Mouse (Mus musculus) erythroblast, embryonic 14.5 days (primary cell): ENCODE data around the gene Dido1. TPM values are rescaled to one million over a fixed set of nuclear protein-coding genes. Genes with fewer than 3 reads are reported as not detected.
A peak's percentile ranks its signal among the peaks of the same experiment; 100 is the strongest.

Source experiments
- H3K27me3 ChIP-seq: 2 replicates; pipeline ENCODE4 v1.6.1; 2012; ENCODE audit warnings: inconsistent platforms; ENCODE audit not compliant: control insufficient read depth
- H3K36me3 ChIP-seq: 2 replicates; pipeline ENCODE4 v1.6.1; 2012; ENCODE audit warnings: mild to moderate bottlenecking, inconsistent platforms; ENCODE audit not compliant: control insufficient read depth
- H3K4me1 ChIP-seq: 2 replicates; pipeline ENCODE4 v1.6.1; 2012; ENCODE audit warnings: inconsistent platforms; ENCODE audit not compliant: control insufficient read depth
- H3K4me3 ChIP-seq: replicated peaks from 2 replicates; pipeline ENCODE3; 2012; ENCODE audit warnings: moderate library complexity, mild to moderate bottlenecking, inconsistent platforms
- H3K9me3 ChIP-seq: 2 replicates; pipeline ENCODE4 v1.6.1; 2012; ENCODE audit warnings: low read length, inconsistent platforms, mixed read lengths; ENCODE audit not compliant: control insufficient read depth
- GATA1 ChIP-seq: IDR thresholded peaks from 2 replicates; pipeline ENCODE4 v1.6.1; 2012; ENCODE audit warnings: low read length, inconsistent platforms, mixed read lengths
- TAL1 ChIP-seq: IDR thresholded peaks from 3 replicates; pipeline ENCODE4 v1.6.1; 2012; ENCODE audit warnings: low read length, inconsistent platforms, mixed read lengths
- polyA plus RNA-seq: library from polyadenylated mRNA; stranded (reverse); fragments of >175 nt; gene quantifications from 2 replicates; pipeline ENCODE4 v1.2.3, GENCODE M21; 2012

Gene Dido1
- polyA plus RNA-seq, 1 experiment = 1.6 TPM

DNA sequence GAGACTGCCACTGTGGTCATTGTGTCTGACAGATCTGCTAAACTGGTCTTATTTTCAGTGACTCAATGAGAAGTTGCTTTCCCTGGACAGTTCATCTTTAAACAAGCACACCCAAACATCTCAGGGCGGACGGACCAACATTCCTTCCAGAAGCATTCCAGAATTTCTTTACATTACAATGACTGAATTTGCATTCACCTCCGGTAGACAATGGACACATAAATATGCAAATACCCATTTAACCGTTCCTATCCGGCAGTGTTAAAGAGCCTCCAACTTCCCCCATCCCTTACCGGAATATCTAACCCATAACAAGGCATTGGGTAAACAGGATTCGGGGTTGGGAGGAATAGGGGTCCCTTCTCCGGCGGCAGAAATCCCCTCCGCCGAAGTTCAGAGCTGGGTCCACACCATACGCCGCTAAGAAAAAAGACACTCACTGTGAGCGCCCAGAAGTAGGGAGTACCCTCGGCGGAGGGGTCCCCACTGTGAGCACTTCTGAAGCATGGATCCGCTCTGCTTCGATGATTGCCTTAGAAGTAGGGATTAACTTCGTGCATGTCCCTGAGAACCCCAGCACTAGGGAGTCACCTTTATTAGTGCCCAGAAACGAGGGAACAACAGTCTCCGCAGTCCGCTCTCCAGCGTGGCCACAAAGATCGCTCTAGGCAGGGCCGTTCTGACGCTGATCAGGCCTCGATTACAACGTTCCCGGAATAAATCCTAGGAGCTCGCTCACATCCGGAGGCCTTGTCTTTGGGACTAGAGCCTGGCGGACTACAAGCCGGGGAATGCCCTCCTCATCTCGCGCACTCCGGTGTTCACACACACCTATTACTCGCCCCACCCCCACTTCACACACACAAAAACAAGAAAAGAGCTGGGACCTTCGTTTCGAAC is 526 bp downstream of the Dido1 start:
- Histone ChIP-seq H3K4me3 (peak overlapping the region; percentile 79), H3K36me3 (peaks cover 65% of the 10 kb centered on the region), H3K4me1 (peaks cover 68% of the 10 kb centered on the region), H3K9me3 (no peaks in the 10 kb centered on the region), H3K27me3 (no peaks in the 10 kb centered on the region)
- TF ChIP-seq GATA1 = no peak
- TF ChIP-seq TAL1 = no peak

DNA sequence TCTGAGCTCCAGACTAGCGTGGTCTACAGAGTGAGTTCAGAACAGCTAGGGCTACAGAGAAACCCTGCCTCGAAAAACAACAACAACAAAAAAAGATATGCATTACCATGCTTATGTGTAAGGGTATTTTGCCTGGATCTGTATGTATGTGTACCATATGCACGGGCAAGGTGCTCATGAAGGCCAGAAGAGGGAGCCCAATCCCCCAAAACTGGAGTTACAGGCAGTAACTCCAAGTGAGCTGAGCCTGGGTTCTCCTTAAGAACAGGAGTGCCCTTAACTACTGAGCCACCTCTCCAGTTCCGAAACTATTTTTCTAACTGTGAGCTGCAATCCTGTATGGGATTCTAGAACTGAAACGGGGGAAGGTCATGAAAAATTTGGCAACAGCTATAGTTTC is 3.8 kb downstream of the Dido1 start:
- Histone ChIP-seq H3K27me3 (no peaks in the 10 kb centered on the region), H3K4me3 (no peak overlapping the region), H3K36me3 (peaks cover 55% of the 10 kb centered on the region), H3K4me1 (peaks cover 64% of the 10 kb centered on the region), H3K9me3 (no peaks in the 10 kb centered on the region)
- TF ChIP-seq GATA1 (no peak), TAL1 (no peak)

DNA sequence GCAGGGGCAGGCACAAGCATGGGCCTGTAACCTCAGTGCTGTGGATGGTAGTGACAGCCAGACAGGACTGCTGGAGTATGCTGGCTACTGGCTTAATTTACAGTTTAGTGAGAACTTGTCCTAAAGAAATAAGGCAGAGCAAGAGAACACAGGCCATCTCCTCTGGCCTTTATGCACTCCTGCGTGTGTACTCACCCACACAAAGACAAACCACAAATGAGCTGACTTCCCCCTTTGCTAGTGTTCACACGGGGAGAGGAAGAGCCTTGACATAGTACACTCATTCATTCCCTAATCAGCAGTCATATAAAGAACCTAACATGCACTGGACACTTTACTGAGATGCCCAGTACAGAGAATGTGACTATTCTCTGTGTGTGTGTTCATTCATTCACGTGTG is 4.7 kb downstream of the Dido1 start:
- Histone ChIP-seq H3K4me1 (peaks cover 73% of the 10 kb centered on the region), H3K4me3 (no peak overlapping the region), H3K27me3 (no peaks in the 10 kb centered on the region), H3K36me3 (peaks cover 57% of the 10 kb centered on the region), H3K9me3 (no peaks in the 10 kb centered on the region)
- TF ChIP-seq GATA1 (no peak), TAL1 (no peak)

DNA sequence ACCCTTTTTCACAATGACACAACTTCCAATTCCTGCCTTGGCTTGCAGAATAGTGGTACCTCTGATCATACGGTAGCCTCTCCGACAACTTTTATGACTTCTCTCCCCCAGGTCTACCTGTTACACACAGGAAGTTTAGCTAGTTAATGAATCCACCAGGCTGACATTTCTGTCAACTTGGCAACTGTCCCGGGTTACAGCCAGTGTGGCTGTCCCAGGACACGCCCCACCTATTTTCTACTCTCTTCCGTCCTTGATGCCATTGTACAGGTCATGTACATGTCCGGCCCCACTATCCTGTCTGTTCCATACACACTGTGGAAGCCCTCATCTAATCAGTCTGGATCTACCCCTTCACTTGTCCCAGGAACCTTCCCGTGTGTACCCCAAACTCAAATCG is 5.2 kb downstream of the Dido1 start:
- TF ChIP-seq GATA1 = no peak
- TF ChIP-seq TAL1 = no peak
- Histone ChIP-seq H3K27me3 (no peaks in the 10 kb centered on the region), H3K36me3 (peaks cover 61% of the 10 kb centered on the region), H3K4me1 (peaks cover 77% of the 10 kb centered on the region), H3K4me3 (peak overlapping the region; percentile 3), H3K9me3 (no peaks in the 10 kb centered on the region)

DNA sequence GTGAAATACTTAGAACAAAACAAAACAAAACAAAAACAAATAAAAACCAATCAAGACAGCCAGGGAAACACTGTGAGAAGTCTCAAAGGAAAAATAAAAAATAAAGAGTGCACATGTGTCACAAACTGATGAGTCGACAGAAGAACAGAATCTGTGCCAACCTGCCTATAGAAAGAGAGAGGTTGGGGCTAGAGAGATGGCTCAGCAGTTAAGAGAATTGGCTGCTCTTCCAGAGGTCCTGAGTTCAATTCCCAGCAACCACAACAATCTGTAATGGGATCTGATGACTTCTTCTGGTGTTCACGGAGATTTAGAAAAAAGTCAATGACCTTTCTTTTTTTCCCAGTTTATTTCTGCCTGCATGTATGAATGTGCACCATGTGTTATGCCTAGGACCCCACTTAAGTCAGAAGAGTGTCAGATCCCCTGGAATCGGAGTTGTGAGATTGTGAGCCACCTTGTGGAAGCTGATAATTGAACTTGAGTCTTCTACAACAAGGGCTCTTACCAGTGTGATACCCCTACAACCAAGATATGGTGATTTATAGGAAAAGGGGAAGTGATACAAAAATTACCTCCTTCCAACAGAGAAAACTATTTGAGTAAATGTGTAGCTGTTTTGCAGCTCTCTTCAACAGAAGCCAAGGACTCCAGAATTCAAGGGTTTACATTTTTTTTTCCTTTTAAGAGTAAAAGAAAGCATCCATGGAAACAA is 6.0 kb downstream of the Dido1 start:
- Histone ChIP-seq H3K36me3 (peaks cover 68% of the 10 kb centered on the region), H3K4me3 (no peak overlapping the region), H3K9me3 (no peaks in the 10 kb centered on the region), H3K4me1 (peaks cover 84% of the 10 kb centered on the region), H3K27me3 (no peaks in the 10 kb centered on the region)
- no peak for TF ChIP-seq GATA1
- TF ChIP-seq TAL1 = no peak

DNA sequence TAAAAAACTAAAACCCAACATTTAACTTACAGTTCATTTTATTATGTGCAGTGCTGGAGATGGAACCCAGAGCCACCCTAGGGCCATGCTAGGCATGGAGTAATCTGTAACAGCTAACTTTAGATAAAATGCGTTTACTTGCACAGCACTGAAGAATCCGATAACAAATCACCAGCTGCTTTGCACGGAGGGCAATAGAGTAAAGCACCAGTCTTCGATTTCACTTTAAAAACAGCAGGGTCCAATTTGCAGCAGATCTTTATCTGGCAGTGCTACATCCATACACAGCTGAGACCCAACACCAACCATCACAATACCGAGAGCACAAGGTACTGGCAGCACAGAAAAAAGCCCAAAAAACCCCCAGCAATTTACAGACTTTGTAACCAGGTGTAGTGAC is 6.6 kb downstream of the Dido1 start:
- H3K4me3 ChIP-seq = peak overlapping the region; percentile 88

DNA sequence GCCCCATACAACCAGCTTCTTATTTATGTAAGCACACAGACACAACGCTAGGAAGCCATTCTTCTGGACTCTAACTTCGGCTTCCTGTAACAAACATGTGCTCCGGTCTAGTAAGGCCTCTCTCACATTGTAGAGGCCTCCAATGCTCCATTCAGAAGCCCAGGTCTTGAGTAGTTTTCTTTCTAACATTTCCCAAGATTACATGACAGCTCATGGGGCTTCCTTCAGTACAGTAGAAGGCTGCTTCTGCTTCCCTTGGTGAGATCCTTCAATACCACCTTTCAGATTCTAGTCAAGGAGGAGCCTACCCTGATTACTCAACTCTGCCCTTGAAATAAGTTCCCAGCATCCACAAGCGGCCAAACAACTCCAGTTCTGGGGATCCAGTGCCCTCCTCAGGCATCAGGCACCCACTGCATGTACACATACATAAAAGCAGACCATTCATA is 7.1 kb downstream of the Dido1 start:
- H3K4me3 ChIP-seq = peak overlapping the region; percentile 88
- no peaks in the 10 kb centered on the region for H3K9me3 ChIP-seq
- H3K36me3 ChIP-seq = peaks cover 71% of the 10 kb centered on the region
- no peaks in the 10 kb centered on the region for H3K27me3 ChIP-seq
- peaks cover 85% of the 10 kb centered on the region for H3K4me1 ChIP-seq
- TF ChIP-seq GATA1 (no peak), TAL1 (no peak)

More for the DNA sequence above, 6.6 kb downstream of the Dido1 start:
- Histone ChIP-seq H3K4me1 (peaks cover 84% of the 10 kb centered on the region), H3K36me3 (peaks cover 72% of the 10 kb centered on the region), H3K27me3 (no peaks in the 10 kb centered on the region), H3K9me3 (no peaks in the 10 kb centered on the region)
- TF ChIP-seq TAL1 = no peak
- TF ChIP-seq GATA1 = no peak

DNA sequence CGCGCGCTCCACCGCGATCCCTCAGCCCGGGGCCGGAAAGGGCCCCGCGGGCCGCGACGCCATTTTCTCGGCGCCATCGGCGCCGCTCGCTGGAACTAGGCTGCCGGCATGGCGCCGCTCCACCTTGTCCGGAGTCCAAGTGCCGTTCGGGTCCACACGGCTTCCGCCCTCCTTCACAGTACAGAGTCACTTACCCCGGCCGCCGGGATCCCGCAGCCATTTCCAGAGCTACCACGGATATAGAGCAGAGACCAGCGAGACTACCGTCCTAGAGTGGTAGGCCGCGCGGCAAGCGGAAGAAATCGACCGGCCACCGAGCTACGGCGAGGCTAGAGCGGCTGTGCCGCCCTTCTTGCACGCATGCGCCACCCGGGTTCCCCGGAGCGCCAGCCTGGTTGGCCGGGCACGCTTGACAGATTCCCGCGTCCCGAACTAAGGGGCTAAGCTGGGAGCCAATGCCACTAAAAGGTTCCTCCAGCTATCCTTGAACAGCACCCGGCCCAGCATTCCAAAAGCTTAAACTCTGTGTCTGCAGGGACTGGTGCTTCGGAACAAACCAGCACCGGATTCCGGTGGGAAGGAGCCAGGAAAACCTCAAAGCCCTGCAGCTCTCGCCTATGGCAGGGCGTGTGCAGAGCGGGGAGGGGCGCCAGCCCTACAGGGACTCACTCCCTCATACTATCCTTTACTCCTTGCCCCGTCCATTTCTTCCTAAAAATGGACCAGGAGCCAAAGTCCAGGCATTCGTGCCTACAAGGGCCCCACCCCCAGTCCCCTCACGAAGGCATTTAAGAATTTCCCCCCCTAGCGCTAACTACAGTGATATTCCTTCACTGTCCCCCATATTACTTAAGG is 7.8 kb downstream of the Dido1 start:
- Histone ChIP-seq H3K9me3 (no peaks in the 10 kb centered on the region), H3K27me3 (no peaks in the 10 kb centered on the region), H3K36me3 (peaks cover 66% of the 10 kb centered on the region), H3K4me3 (peak overlapping the region; percentile 88), H3K4me1 (peaks cover 84% of the 10 kb centered on the region)
- TF ChIP-seq TAL1 (no peak), GATA1 (no peak)

DNA sequence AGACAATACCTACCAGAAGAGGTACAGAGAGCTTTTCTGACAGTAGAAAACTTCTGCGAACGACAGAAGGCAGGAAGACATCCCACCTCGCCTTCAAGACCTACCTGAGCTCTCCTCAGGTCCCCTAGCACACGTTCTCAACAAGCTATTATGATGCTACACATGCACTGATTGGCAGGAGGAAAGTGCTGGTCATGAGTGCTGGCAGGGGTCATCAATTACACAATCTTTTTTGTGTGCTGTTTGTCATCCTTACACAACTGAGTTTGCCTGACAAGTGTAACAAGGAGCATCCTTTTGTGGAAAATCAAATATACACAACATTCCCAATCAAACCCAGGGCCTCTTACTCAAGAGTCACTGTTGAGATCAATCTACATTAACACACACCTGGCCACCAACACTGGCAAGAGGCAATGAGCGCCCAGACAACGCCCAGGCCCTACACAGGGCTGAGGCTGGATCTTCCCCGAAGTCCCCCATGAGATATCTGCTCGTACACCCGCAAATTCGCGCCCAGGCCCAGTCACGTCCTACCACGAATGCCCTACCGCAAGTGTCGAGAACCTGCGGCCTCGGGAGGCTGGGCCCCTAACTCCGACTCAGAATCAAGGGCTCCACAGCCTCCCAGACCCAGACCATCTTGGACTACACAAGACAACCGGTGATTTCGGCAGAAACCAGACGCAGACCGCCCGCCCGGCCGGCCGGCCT is 8.6 kb downstream of the Dido1 start:
- Histone ChIP-seq H3K36me3 (peaks cover 62% of the 10 kb centered on the region), H3K9me3 (no peaks in the 10 kb centered on the region), H3K4me3 (peak overlapping the region; percentile 88), H3K4me1 (peaks cover 84% of the 10 kb centered on the region), H3K27me3 (no peaks in the 10 kb centered on the region)
- TF ChIP-seq TAL1 = no peak
- TF ChIP-seq GATA1 = no peak
